Mouse (Mus musculus): ENCODE data around the gene Lpcat4.

DNA sequence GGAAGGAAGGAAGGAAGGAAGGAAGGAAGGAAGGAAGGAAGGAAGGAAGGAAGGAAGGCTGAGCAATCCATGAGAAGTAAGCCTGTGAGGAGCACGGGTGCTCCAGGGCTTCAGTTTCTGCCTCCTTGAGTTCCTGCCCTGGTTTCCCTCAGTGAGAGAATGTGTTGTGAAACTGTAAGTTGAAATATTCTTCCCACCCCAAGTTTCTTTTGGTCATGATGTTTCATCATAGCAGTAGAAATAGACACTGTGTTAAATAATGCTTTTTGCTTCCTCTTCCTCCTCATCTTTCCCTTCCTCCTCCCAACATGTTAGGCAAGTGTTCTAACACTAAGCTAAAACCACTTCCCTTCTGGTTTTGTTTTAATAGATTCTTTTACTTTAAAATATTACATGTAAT is 6.6 kb upstream of the Lpcat4 start:
- TF ChIP-seq GATA1 (IDR thresholded peaks at IDR 0.05; ENCODE audit: borderline replicate concordance, low read length) (no peak), FLI1 (IDR thresholded peaks at IDR 0.05; ENCODE audit: low read length) (no peak)
